Mouse (Mus musculus) midbrain, embryonic 11.5 days (tissue): ENCODE measurements around the gene Nhlrc1. TPM values are rescaled to one million over a fixed set of nuclear protein-coding genes. Genes with fewer than 3 reads are reported as not detected.

Experiments
- ATAC-seq: fragments of 200-750 bp; cut with Nextera tagmentation; 2 replicates; pipeline ENCODE4 v1.8.0; 2017; ENCODE audit warnings: moderate TSS enrichment, moderate library complexity; ENCODE audit not compliant: low FRiP score
- DNase-seq: peaks from one replicate; pipeline ENCODE4 v3.0.0; 2015; ENCODE audit warnings: low spot score; ENCODE audit errors: missing footprints
- H3K27ac ChIP-seq: fragments of 300-500 bp; sonication (generic); 2 replicates; pipeline ENCODE4 v1.5.1; 2014; ENCODE audit warnings: low read depth, low read length
- H3K27me3 ChIP-seq: fragments of 300-500 bp; sonication (generic); 2 replicates; pipeline ENCODE4 v1.6.1; 2014; ENCODE audit warnings: mild to moderate bottlenecking, low read length, moderate library complexity, mixed read lengths; ENCODE audit not compliant: control insufficient read depth, insufficient read depth
- H3K36me3 ChIP-seq: fragments of 300-500 bp; sonication (generic); 2 replicates; pipeline ENCODE4 v1.6.1; 2014; ENCODE audit warnings: mild to moderate bottlenecking, low read length, moderate library complexity, mixed read lengths; ENCODE audit not compliant: control insufficient read depth, insufficient read depth
- H3K4me1 ChIP-seq: fragments of 300-500 bp; sonication (generic); 2 replicates; pipeline ENCODE4 v1.6.1; 2014; ENCODE audit warnings: low read length; ENCODE audit not compliant: control insufficient read depth, insufficient read depth
- H3K4me2 ChIP-seq: fragments of 300-500 bp; sonication (generic); 2 replicates; pipeline ENCODE4 v1.6.1; 2014; ENCODE audit warnings: mild to moderate bottlenecking, moderate library complexity
- H3K4me3 ChIP-seq: fragments of 300-500 bp; sonication (generic); 2 replicates; pipeline ENCODE4 v1.5.1; 2014; ENCODE audit warnings: low read depth, low read length
- H3K9ac ChIP-seq: fragments of 300-500 bp; sonication (generic); 2 replicates; pipeline ENCODE4 v1.6.1; 2014; ENCODE audit warnings: low read length
- H3K9me3 ChIP-seq: fragments of 300-500 bp; sonication (generic); 2 replicates; pipeline ENCODE4 v1.6.1; 2016; ENCODE audit warnings: low read length; ENCODE audit not compliant: control insufficient read depth
- WGBS: fragments of 180-500 bp; shearing (Covaris S2); extraction: QIAGEN DNeasy Blood & Tissue Kit; methylation state at CpG from one replicate; pipeline ENCODE4 v1.1.7; 2014; 5-methylcytosine and 5-hydroxymethylcytosine counted together
- polyA plus RNA-seq: library from polyadenylated mRNA; unstranded; fragments of >200 nt; fragmentation: Nextera tagmentation; extraction: Ambion mirVana; gene quantifications from 2 replicates; pipeline ENCODE4 v1.2.1, GENCODE M21; 2014

The Nhlrc1 gene
- polyA plus RNA-seq, 1 experiment from 2014 or later = 6.3 TPM

GRCm38 (mm10) chr13:47043833-47044616, 29.4 kb upstream of the Nhlrc1 start:
- H3K9ac ChIP-seq = peak overlapping the region; percentile 82
- DNase-seq = peak; percentile 94
- peak overlapping the region; percentile 84 for H3K4me3 ChIP-seq
- peak; percentile 40 for ATAC-seq
- no peaks in the 10 kb centered on the region for H3K9me3 ChIP-seq
- no peaks in the 10 kb centered on the region for H3K27me3 ChIP-seq
- 2% methylated on average over 43 of the region's 45 CpGs for WGBS
- H3K4me1 ChIP-seq = peaks cover 9% of the 10 kb centered on the region
- H3K36me3 ChIP-seq = peaks cover 2% of the 10 kb centered on the region; the same call in 1 of the 2 replicates
- peak overlapping the region; percentile 18; the same call in 1 of the 2 replicates for H3K27ac ChIP-seq
- peak overlapping the region; percentile 98 for H3K4me2 ChIP-seq

DNA sequence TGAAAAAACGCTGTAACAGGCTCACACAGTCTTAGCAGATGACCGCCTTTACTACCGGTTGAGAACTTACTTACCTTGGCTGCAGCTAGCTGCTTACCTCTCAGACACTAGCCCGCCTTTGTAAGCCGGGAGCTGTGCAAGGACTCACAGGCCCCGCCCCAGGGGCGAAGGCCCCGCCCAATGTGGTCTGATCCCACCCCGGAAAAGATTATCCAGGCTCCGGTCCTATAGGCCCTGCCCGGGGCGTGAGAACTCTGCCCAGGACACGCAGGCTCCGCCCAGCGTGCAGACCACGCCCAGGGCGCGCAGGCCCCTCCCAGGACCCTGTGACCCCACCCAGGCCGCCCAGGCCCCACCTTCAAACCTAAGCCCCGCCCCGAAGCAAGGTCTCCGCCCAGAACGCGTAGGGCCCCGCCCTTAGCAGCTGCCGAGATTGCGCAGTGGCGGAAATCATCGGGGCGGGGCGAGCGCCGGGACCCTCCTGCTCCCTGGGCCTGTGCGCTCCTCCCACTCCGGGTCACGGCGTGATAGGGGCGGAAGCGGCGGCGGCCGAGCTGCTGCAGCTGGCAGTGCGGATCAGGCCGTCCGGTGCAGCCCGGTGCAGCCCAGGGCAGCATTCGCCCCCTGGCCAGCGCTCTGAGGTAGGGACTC, 28.5 kb upstream of the Nhlrc1 start, which contains the start of gene Kdm1b:
TSS of gene Kdm1b (plus strand) at position 470 of the 651 bp plus-strand sequence.
- no peaks in the 10 kb centered on the region for H3K27me3 ChIP-seq
- ATAC-seq (peak; percentile 98), DNase-seq (peak; percentile 100)
- under 1% methylated on average over 40 of the region's 48 CpGs for WGBS
- no peaks in the 10 kb centered on the region for H3K9me3 ChIP-seq
- H3K4me3 ChIP-seq = peak within 1 kb of the TSS; percentile 84
- peak within 1 kb of the TSS; percentile 98 for H3K4me2 ChIP-seq
- peak within 1 kb of the TSS; percentile 82 for H3K9ac ChIP-seq
- no peaks in the 10 kb centered on the region for H3K36me3 ChIP-seq
- peaks cover 9% of the 10 kb centered on the region for H3K4me1 ChIP-seq
- peak within 1 kb of the TSS; percentile 18; the same call in 1 of the 2 replicates for H3K27ac ChIP-seq

DNA sequence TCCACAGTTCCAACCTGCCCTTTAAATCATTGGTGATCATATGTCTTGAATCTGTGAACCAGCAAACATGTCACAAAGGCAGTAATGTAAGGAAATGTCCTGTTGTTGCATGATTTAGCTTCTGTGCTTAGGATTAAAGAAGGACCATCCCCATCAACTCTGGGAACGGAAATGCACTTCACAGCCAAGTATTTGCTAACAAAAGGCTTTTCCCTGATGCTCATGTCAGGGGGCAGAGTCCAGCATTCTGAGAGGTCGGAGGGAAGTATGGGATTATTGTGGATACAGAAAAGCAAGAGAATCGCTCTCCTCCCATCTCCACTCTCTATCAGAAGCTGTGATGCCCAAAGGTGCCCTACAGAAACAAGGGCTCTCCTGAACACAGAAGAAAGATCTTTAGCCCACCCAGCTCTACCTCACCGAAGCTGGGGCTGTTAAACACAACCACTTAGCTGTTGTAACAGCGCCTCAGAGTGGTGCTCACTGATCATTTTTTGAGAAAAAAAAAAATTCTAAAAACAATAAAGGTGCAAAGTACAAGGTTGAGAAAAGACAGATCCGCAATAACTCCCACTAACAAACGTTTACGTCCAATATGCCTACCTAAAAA, 27.5 kb upstream of the Nhlrc1 start:
- Histone ChIP-seq H3K4me2 (peak overlapping the region; percentile 39), H3K9me3 (no peaks in the 10 kb centered on the region), H3K4me1 (peaks cover 9% of the 10 kb centered on the region), H3K9ac (no peak overlapping the region; the same call in 1 of the 2 replicates), H3K27ac (no peak overlapping the region), H3K4me3 (peak overlapping the region; percentile 84), H3K36me3 (no peaks in the 10 kb centered on the region), H3K27me3 (no peaks in the 10 kb centered on the region)
- no peak for ATAC-seq
- 48% methylated on average over 8 of the region's 8 CpGs for WGBS
- peak; percentile 86 for DNase-seq

- Histone ChIP-seq H3K9me3 (no peaks in the 10 kb centered on the region), H3K36me3 (no peaks in the 10 kb centered on the region), H3K9ac (no peak overlapping the region), H3K4me1 (peaks cover 9% of the 10 kb centered on the region), H3K27me3 (no peaks in the 10 kb centered on the region), H3K27ac (no peak overlapping the region), H3K4me3 (no peak overlapping the region), H3K4me2 (no peak overlapping the region)
- ATAC-seq (no peak), DNase-seq (no peak)
- WGBS = 96% methylated on average over 5 of the region's 5 CpGs
Observed at GRCm38 (mm10) chr13:47040061-47040460, 25.4 kb upstream of the Nhlrc1 start.

DNA sequence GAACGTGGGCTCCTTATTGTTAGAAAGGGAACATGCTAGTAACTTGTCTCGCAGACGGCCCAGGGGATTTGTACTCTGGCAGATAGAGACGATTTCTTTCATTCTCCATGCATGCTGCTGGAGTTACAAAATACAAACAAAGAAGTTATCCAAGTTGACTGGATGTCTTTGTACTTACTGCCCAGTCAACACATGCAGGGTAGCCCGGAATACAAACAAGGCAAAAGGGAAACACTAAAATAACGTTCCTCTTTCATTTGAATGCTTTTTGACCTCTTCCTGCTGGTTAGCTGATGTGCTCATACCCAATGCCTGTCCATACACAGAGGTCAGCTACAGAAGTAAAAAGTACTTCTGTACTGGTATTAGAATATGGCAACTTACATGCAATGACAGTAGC, 23.3 kb upstream of the Nhlrc1 start:
- Histone ChIP-seq H3K27ac (no peak overlapping the region), H3K9me3 (no peaks in the 10 kb centered on the region), H3K4me1 (peaks cover 2% of the 10 kb centered on the region; the same call in 1 of the 2 replicates), H3K36me3 (no peaks in the 10 kb centered on the region), H3K27me3 (no peaks in the 10 kb centered on the region), H3K9ac (no peak overlapping the region), H3K4me2 (no peak overlapping the region), H3K4me3 (no peak overlapping the region)
- ATAC-seq (no peak), DNase-seq (no peak)
- 82% methylated on average over 6 of the region's 6 CpGs for WGBS

DNA sequence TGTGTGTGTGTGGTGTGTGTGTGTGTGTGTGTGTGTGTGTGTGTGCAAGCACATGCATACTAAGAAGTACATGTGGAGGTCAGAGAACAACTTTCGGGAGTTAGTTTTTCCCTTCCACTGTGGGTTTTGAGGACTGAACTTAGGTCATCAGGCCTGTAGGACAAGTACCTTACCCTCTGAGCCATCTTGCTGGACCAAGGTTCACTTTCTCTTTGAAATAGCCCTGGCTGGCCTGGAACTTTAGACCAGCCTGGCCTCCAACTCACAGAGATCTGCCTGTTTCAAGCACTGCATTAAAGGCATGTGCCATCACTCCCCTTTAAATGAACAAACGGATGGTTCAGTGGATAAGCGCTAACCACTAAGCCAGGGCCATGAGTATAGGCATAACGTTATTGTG, 19.0 kb upstream of the Nhlrc1 start:
- Histone ChIP-seq H3K4me2 (no peak overlapping the region), H3K4me1 (no peaks in the 10 kb centered on the region), H3K9ac (no peak overlapping the region), H3K27me3 (no peaks in the 10 kb centered on the region), H3K36me3 (no peaks in the 10 kb centered on the region), H3K4me3 (no peak overlapping the region), H3K27ac (no peak overlapping the region), H3K9me3 (no peaks in the 10 kb centered on the region)
- 88% methylated on average over 4 of the region's 4 CpGs for WGBS
- DNase-seq = no peak
- ATAC-seq = no peak

- ATAC-seq (no peak), DNase-seq (no peak)
- no peaks in the 10 kb centered on the region for H3K27me3 ChIP-seq
- no peaks in the 10 kb centered on the region for H3K9me3 ChIP-seq
- no peaks in the 10 kb centered on the region for H3K4me1 ChIP-seq
- 89% methylated on average over 17 of the region's 17 CpGs for WGBS
- H3K4me2 ChIP-seq = no peak overlapping the region
- H3K4me3 ChIP-seq = no peak overlapping the region
- H3K9ac ChIP-seq = no peak overlapping the region
- H3K27ac ChIP-seq = no peak overlapping the region
- no peaks in the 10 kb centered on the region; the same call in 1 of the 2 replicates for H3K36me3 ChIP-seq
Observed at GRCm38 (mm10) chr13:47030376-47031107, 15.9 kb upstream of the Nhlrc1 start.

DNA sequence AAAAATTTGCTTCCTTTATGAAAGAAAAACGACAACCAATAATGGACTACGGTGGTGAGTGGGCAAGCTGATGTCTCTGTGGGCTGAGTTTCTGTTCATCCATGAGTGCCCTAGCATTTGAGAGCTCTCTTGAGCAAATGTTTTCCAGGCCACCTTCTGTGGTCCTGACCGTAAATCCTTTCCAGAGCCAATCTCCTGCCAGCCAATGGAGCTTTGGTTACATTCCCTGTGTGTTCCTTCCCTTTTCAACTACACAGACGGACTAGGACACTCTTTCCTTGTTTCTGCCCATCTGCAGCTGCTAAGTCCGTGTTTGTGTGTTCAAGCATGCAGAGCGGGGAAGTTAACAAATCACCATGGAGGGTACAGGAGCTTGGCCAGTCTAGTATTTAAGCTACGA, 6.1 kb upstream of the Nhlrc1 start:
- DNase-seq (no peak), ATAC-seq (no peak)
- Histone ChIP-seq H3K4me3 (no peak overlapping the region), H3K4me2 (no peak overlapping the region), H3K27me3 (no peaks in the 10 kb centered on the region; the same call in 1 of the 2 replicates), H3K27ac (no peak overlapping the region), H3K9ac (no peak overlapping the region), H3K36me3 (no peaks in the 10 kb centered on the region), H3K9me3 (no peaks in the 10 kb centered on the region), H3K4me1 (no peaks in the 10 kb centered on the region)
- 80% methylated on average over 7 of the region's 7 CpGs for WGBS
